Mouse (Mus musculus) left cerebral cortex, adult 9 months (tissue): ENCODE data around the gene Atp7a.
"Not testable (repeated sequence)": the region's sequence is repeated elsewhere in the genome, so short reads cannot be mapped to it uniquely, and the experiment has no call there.

Experiments
- DNase-seq, 2 experiments: peaks; one replicate each; pipeline ENCODE4 v3.0.0; 2022; ENCODE audit warnings: low spot score in 2 of 2

The Atp7a gene

GRCm38 (mm10) chrX:106026418-106027342 is at the start of gene Atp7a:
Gene Atp7a (plus strand): TSS chrX:106027276.
- DNase-seq: peak; percentile 82 to 90

- no peak for DNase-seq
These were observed 25.5 kb upstream of the Atp7a start for GRCm38 (mm10) chrX:106001605-106002004.

- DNase-seq: no peak
These were observed 16.3 kb upstream of the Atp7a start for GRCm38 (mm10) chrX:106010762-106011161.

- peak; percentile 71 to 73 for DNase-seq
These were observed 15.5 kb upstream of the Atp7a start, which contains the start of gene Magt1 for GRCm38 (mm10) chrX:106011465-106012159. Gene Magt1 (minus strand): TSS chrX:106011906.

- no peak for DNase-seq
These were observed 14.5 kb upstream of the Atp7a start for GRCm38 (mm10) chrX:106012559-106012958.

GRCm38 (mm10) chrX:106013217-106013616 is 13.9 kb upstream of the Atp7a start:
- peak in 1 of 2 experiments; percentile 49 for DNase-seq

- DNase-seq: not testable (repeated sequence)
These were observed 12.2 kb upstream of the Atp7a start for GRCm38 (mm10) chrX:106014741-106015377.

GRCm38 (mm10) chrX:106015571-106016322 is 11.3 kb upstream of the Atp7a start, which contains the start of gene Cox7b:
Gene Cox7b (plus strand): TSS chrX:106015700.
- peak; percentile 62 to 78 for DNase-seq

GRCm38 (mm10) chrX:106017102-106017501 is 10.0 kb upstream of the Atp7a start:
- DNase-seq: no peak

- no peak for DNase-seq
These were observed 9.6 kb upstream of the Atp7a start for GRCm38 (mm10) chrX:106017516-106017915.

GRCm38 (mm10) chrX:106027343-106027674 is 233 bp downstream of the Atp7a start:
- DNase-seq: no peak

- DNase-seq: no peak
These were observed 3.1 kb downstream of the Atp7a start for GRCm38 (mm10) chrX:106030176-106030575.

GRCm38 (mm10) chrX:106031124-106031523 is 4.0 kb downstream of the Atp7a start:
- DNase-seq: no peak

GRCm38 (mm10) chrX:106035727-106036126 is 8.7 kb downstream of the Atp7a start:
- DNase-seq: no peak

- no peak for DNase-seq
These were observed 10.2 kb downstream of the Atp7a start for GRCm38 (mm10) chrX:106037185-106037752.

- no peak for DNase-seq
These were observed 17.0 kb downstream of the Atp7a start for GRCm38 (mm10) chrX:106043863-106044617.

GRCm38 (mm10) chrX:106045455-106045854 is 18.4 kb downstream of the Atp7a start:
- no peak for DNase-seq

- no peak for DNase-seq
These were observed 18.9 kb downstream of the Atp7a start for GRCm38 (mm10) chrX:106045928-106046327.

GRCm38 (mm10) chrX:106048191-106048590 is 21.1 kb downstream of the Atp7a start:
- no peak for DNase-seq

- DNase-seq: not testable (repeated sequence)
These were observed 50.8 kb downstream of the Atp7a start for GRCm38 (mm10) chrX:106077858-106078257.
